Mouse (Mus musculus) adrenal gland, adult 10 weeks (tissue): ENCODE measurements around the gene Zfp658. TPM values are rescaled to one million over a fixed set of nuclear protein-coding genes. Genes with fewer than 3 reads are reported as not detected.

Experiments
- polyA plus RNA-seq: library from polyadenylated mRNA; stranded (reverse); fragments of 350-450 nt; fragmentation: Illumina TruSeq; extraction: RNeasy Lipid Tissue Mini Kit (QIAGEN cat#74804); gene quantifications from one replicate; pipeline ENCODE4 v1.2.3, GENCODE M21; 2014; ENCODE audit warnings: low read depth, low replicate concordance

Zfp658 gene
- 2.2 TPM for polyA plus RNA-seq

DNA sequence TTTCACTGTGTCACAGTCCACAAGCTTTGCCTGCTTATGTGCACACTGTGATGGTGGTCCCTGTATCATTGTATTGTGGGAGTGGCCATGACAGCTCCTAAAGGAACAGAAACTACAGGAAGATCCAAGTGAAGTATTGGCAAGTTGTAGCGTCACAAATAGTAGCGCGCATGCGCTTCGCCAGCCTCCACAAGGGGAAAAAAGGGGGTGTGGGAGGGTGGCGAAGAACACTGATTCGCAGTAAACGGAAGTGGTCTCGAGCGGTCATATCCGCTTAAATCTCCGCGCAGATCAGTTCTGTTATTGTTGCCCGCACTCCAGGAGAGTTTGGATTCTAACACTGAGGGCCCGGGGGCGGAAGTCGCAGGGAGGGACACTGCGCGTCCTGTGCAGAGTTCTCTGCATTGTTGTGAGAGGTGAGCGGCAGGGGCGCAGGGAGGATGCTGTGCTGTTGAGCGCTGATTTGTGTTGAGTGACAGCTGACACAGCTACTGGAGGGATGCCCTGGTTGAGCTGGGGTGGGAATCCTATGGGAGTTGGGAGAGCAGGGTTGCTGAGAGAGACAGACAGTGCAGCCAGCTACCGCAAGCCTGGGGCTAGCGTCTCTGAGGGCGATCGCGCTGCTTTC is at the start of gene Zfp658:
TSS of gene Zfp658 (plus strand) at position 251 of the 628 bp plus-strand sequence.

DNA sequence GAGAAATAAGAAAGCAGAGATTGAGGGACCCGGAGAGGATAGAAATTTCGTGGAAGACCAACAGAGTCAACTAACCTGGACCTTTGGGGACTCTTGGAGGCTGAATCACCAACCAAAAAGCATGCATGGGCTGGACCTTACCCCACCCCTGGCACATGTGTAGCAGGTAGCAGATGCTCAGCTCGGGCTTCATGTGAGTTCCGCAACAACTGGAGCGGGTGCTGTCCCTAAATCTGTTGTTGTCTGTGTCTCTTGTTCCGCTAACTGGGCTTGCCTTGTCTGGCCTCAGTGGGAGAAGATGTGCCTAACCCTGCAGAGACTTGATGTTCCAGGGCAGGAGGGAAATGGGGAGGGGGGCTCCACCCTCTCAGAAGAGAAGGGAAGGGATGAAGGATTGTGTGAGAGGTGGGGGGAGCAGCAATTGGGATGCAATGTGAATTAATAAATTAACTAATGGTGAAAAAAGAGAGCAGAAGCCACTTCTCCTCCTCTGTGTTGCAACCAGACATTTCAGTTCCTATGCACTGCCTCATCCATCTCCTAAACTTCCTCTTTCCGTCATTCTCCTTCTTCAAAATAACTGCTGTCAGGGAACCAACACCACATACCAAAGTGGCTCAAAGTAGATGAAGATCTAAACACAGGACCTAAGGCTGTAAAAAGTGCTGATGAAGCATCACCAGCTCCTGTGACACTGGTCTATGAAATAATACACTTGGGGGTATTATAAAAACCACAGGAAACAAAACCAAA is 17.7 kb upstream of the Zfp658 start, which contains the start of gene Cd33:
TSS of gene Cd33 (minus strand) at position 204 of the 753 bp plus-strand sequence.

GRCm38 (mm10) chr7:43579440-43580171 is 17.6 kb downstream of the Zfp658 start, which contains the start of gene Zfp719:
TSS of gene Zfp719 (plus strand) at chr7:43579610.

GRCm38 (mm10) chr7:43606896-43607742 is 45.1 kb downstream of the Zfp658 start, which contains the start of gene Zfp819:
TSS of gene Zfp819 (plus strand) at chr7:43607169.

Other genes starting within 250 kb of the Zfp658 start
- gene Zfp715, start 249.0 kb upstream of the Zfp658 start, polyA plus RNA-seq = 69.0 TPM
- gene Siglecf, start 210.9 kb upstream of the Zfp658 start, polyA plus RNA-seq = not detected
- gene Siglecg, start 154.1 kb upstream of the Zfp658 start, polyA plus RNA-seq = 0.17 TPM
- gene Lim2, start 134.6 kb upstream of the Zfp658 start, polyA plus RNA-seq = not detected
- gene Nkg7, start 125.2 kb upstream of the Zfp658 start, polyA plus RNA-seq = not detected
- gene Cldnd2, start 121.5 kb upstream of the Zfp658 start, polyA plus RNA-seq = not detected
- 20.5 TPM for gene Etfb, start 118.2 kb upstream of the Zfp658 start, polyA plus RNA-seq
- not detected for gene Gm45233, start 118.1 kb upstream of the Zfp658 start, polyA plus RNA-seq
- gene Vsig10l, start 99.1 kb upstream of the Zfp658 start, polyA plus RNA-seq = 0.41 TPM
- gene Iglon5, start 72.2 kb upstream of the Zfp658 start, polyA plus RNA-seq = not detected
- not detected for gene 4931406B18Rik, start 56.3 kb upstream of the Zfp658 start, polyA plus RNA-seq
- gene Cd33, start 17.8 kb upstream of the Zfp658 start, polyA plus RNA-seq = 7.9 TPM
- 32.9 TPM for gene Zfp719, start 17.4 kb downstream of the Zfp658 start, polyA plus RNA-seq
- not detected for gene Zfp819, start 44.9 kb downstream of the Zfp658 start, polyA plus RNA-seq
- not detected for gene Ceacam18, start 72.5 kb downstream of the Zfp658 start, polyA plus RNA-seq
- 0.76 TPM for gene Siglece, start 97.9 kb downstream of the Zfp658 start, polyA plus RNA-seq
- 2.8 TPM for gene Ctu1, start 109.8 kb downstream of the Zfp658 start, polyA plus RNA-seq
- gene Klk14, start 128.2 kb downstream of the Zfp658 start, polyA plus RNA-seq = not detected
- gene Klk13, start 150.3 kb downstream of the Zfp658 start, polyA plus RNA-seq = not detected
- not detected for gene Klk12, start 206.6 kb downstream of the Zfp658 start, polyA plus RNA-seq
- gene Klk11, start 212.3 kb downstream of the Zfp658 start, polyA plus RNA-seq = not detected
- gene Klk10, start 218.8 kb downstream of the Zfp658 start, polyA plus RNA-seq = 0.58 TPM
- not detected for gene Klk9, start 229.6 kb downstream of the Zfp658 start, polyA plus RNA-seq
- gene Klk8, start 235.3 kb downstream of the Zfp658 start, polyA plus RNA-seq = not detected
- gene Klk7, start 249.0 kb downstream of the Zfp658 start, polyA plus RNA-seq = not detected